Mouse (Mus musculus) embryonic facial prominence, embryonic 15.5 days (tissue): ENCODE results near the gene Egln1. TPM values are rescaled to one million over a fixed set of nuclear protein-coding genes. Genes with fewer than 3 reads are reported as not detected.
A peak's percentile ranks its signal among the peaks of the same experiment; 100 is the strongest.

Experiments used
- ATAC-seq: fragments of 200-750 bp; cut with Nextera tagmentation; 2 replicates; pipeline ENCODE4 v1.8.0; 2017; ENCODE audit warnings: low read depth, moderate TSS enrichment; ENCODE audit not compliant: insufficient number of reproducible peaks, low FRiP score, low TSS enrichment
- H3K27ac ChIP-seq: fragments of 300-500 bp; sonication (generic); replicated peaks from 2 replicates; pipeline ENCODE4 v1.5.1; 2015; ENCODE audit warnings: mild to moderate bottlenecking, inconsistent platforms
- H3K27me3 ChIP-seq: fragments of 300-500 bp; sonication (generic); 2 replicates; pipeline ENCODE4 v1.6.1; 2015; ENCODE audit warnings: inconsistent platforms
- H3K36me3 ChIP-seq: fragments of 300-500 bp; sonication (generic); 2 replicates; pipeline ENCODE4 v1.6.1; 2015; ENCODE audit warnings: mild to moderate bottlenecking, inconsistent platforms
- H3K4me1 ChIP-seq: fragments of 300-500 bp; sonication (generic); 2 replicates; pipeline ENCODE4 v1.6.1; 2015; ENCODE audit warnings: inconsistent platforms
- H3K4me2 ChIP-seq: fragments of 300-500 bp; sonication (generic); replicated peaks from 2 replicates; pipeline ENCODE4 v1.6.1; 2015; ENCODE audit warnings: mild to moderate bottlenecking, inconsistent platforms
- H3K4me3 ChIP-seq: fragments of 300-500 bp; sonication (generic); replicated peaks from 2 replicates; pipeline ENCODE4 v1.5.1; 2015; ENCODE audit warnings: mild to moderate bottlenecking, inconsistent platforms
- H3K9ac ChIP-seq: fragments of 300-500 bp; sonication (generic); 2 replicates; pipeline ENCODE4 v1.6.1; 2015; ENCODE audit warnings: inconsistent platforms
- H3K9me3 ChIP-seq: fragments of 300-500 bp; sonication (generic); replicated peaks from 2 replicates; pipeline ENCODE4 v1.6.1; 2016; ENCODE audit warnings: inconsistent platforms
- WGBS: fragments of 180-500 bp; shearing (Covaris S2); methylation state at CpG from one replicate; pipeline ENCODE4 v1.1.7; 2015; 5-methylcytosine and 5-hydroxymethylcytosine counted together
- polyA plus RNA-seq: library from polyadenylated mRNA; unstranded; fragments of >200 nt; fragmentation: Nextera tagmentation; extraction: Ambion mirVana; gene quantifications from 2 replicates; pipeline ENCODE4 v1.2.1, GENCODE M21; 2015

The Egln1 gene
- polyA plus RNA-seq = 13.6 and 15.6 TPM in 2 replicates

DNA sequence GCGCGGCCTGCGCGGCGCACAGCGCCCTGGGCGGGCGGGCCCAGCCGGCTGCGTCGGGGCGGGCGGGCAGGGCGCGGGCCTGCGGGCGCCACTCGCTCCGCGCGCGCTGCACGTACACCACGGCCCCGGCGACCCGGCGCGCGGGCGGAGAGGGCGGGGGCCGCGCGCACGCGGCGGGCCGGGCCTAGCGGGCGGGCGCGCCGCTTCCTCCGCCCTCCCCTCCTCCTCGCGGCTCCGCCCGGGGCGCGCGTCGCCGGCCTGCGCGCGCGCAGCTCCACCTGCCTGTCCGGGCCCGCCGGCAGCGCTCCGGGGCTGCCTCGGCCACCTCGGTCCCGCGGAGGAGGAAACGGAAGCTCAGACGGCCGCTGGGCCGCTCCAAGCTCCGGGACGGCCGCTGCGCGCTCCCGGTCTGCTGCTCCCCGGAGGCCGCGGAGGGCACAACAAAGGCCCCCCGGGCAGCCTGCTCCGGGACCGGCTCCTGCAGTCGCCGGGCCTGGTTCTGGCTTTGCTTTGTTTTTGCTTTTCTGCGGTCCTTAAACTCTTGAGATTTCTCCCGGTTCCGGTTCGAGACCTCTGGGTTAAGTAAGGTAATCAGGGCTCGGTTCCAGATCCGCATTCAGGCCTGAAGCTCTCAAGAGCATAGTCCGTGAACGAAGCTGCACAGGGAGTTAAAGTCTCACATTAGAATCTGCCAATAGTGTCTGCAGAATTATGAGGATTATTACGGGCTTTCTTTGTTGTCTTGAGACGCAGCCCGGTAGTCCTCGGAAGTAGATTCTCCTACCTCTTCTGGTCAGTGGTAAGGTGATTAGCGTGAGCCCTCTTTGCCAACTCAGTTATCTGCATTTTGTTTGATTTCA lies at the start of gene Egln1:
TSS of gene Egln1 (minus strand) at position 116 of the 860 bp plus-strand sequence.
- peaks cover 30% of the 10 kb centered on the region for H3K4me1 ChIP-seq
- peak; percentile 89 for ATAC-seq
- no peaks in the 10 kb centered on the region for H3K27me3 ChIP-seq
- peak within 1 kb of the TSS; percentile 93 for H3K27ac ChIP-seq
- H3K36me3 ChIP-seq = no peaks in the 10 kb centered on the region
- H3K9ac ChIP-seq = peak within 1 kb of the TSS; percentile 83
- peak within 1 kb of the TSS; percentile 86 for H3K4me2 ChIP-seq
- H3K4me3 ChIP-seq = peak within 1 kb of the TSS; percentile 89
- under 1% methylated on average over 55 of the region's 98 CpGs for WGBS
- H3K9me3 ChIP-seq = no peaks in the 10 kb centered on the region

DNA sequence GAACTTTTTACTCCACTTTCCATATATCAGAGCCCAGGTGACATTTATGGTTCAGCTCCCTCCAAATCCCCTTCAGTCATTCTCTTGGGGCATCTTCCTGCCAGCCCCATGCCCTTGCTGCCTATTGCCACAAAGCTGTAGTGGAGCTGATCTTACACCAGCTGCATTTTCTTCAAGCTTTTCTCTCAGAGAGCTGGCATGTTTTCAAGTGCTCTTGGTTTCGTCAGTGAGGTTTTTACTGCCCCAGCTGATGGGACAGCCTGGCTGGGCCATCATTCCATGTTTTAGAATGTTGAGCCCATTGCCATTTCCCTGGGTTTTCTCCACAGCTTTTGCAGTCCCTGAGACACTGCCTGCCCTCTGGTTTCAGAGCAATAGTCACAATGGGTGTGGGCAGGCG lies 46.7 kb upstream of the Egln1 start:
- Histone ChIP-seq H3K4me3 (no peak overlapping the region), H3K9me3 (0 out of 2 replicates have a peak, but pooled peaks cover 8% of the 10 kb centered on the region), H3K27me3 (no peaks in the 10 kb centered on the region; the same call in 1 of the 2 replicates), H3K4me2 (no peak overlapping the region), H3K4me1 (peaks cover 9% of the 10 kb centered on the region; the same call in 1 of the 2 replicates), H3K9ac (no peak overlapping the region), H3K36me3 (no peaks in the 10 kb centered on the region), H3K27ac (no peak overlapping the region)
- WGBS = 68% methylated on average over 2 of the region's 2 CpGs
- ATAC-seq = no peak

DNA sequence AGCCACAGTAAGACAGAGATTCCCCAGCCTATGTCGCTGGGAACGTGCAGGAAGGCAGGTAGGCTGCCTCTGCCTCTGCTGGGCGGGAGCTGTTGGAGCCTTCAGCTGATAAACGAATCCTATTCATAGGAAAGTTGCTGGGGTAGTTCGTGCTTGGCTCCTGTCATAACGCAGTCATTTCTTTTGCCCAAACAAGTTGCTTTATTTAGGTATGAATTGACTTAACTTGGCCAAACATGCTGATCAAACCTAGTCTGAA lies 42.5 kb upstream of the Egln1 start:
- peak overlapping the region; percentile 38 for H3K4me2 ChIP-seq
- peak overlapping the region; percentile 24 for H3K4me3 ChIP-seq
- H3K36me3 ChIP-seq = no peaks in the 10 kb centered on the region
- 22% methylated on average over 6 of the region's 6 CpGs for WGBS
- peaks cover 9% of the 10 kb centered on the region; the same call in 1 of the 2 replicates for H3K4me1 ChIP-seq
- no peak for ATAC-seq
- H3K27me3 ChIP-seq = no peaks in the 10 kb centered on the region; the same call in 1 of the 2 replicates
- no peaks in the 10 kb centered on the region for H3K9me3 ChIP-seq
- H3K27ac ChIP-seq = no peak overlapping the region
- no peak overlapping the region for H3K9ac ChIP-seq

DNA sequence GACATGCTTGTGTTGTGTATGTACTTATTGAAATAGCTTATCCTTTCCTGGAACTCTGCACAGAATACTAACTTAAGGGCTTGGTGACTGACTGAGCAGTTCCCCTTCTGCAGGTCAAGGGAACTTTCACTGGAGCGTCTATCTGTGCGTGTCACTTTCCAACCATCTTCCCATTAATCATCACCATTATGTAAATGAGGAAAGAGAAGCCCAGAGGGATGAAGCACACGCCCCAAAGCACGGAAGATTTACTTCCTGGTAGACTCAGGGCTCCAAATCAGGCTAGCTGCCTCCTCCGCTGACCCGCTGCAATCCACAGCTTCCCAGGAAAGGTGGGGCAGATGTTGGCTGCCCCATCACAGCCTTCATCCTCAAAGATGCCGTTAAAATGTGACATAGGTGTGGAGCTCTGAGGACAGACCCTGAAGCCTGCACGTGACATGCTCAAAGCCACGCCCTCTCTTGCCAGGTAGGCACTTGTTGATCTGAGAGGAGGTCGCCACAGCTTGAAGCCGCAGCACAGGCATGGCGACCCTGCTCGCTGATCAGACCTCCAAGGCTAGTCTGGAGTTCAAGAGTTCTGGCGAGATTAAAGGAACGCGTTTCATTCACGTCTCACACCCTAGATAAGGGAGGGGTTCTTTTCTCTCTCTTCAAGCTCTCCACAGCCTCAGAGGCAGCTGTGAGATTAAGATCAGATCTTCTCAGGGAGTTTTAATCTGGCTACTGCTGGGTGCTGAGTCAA lies 42.0 kb upstream of the Egln1 start:
- WGBS = 11% methylated on average over 17 of the region's 17 CpGs
- H3K9me3 ChIP-seq = no peaks in the 10 kb centered on the region
- H3K36me3 ChIP-seq = no peaks in the 10 kb centered on the region
- peak overlapping the region; percentile 38 for H3K4me2 ChIP-seq
- no peak overlapping the region for H3K9ac ChIP-seq
- H3K27ac ChIP-seq = peak overlapping the region; percentile 39; the same call in 1 of the 2 replicates
- peak overlapping the region; percentile 24 for H3K4me3 ChIP-seq
- no peaks in the 10 kb centered on the region; the same call in 1 of the 2 replicates for H3K27me3 ChIP-seq
- H3K4me1 ChIP-seq = peaks cover 9% of the 10 kb centered on the region; the same call in 1 of the 2 replicates
- ATAC-seq = no peak

GRCm38 (mm10) chr8:124980828-124981227 lies 31.7 kb upstream of the Egln1 start:
- Histone ChIP-seq H3K27ac (no peak overlapping the region), H3K4me2 (no peak overlapping the region), H3K9me3 (no peaks in the 10 kb centered on the region), H3K9ac (no peak overlapping the region), H3K27me3 (no peaks in the 10 kb centered on the region), H3K4me3 (no peak overlapping the region), H3K36me3 (no peaks in the 10 kb centered on the region), H3K4me1 (no peaks in the 10 kb centered on the region)
- WGBS = 81% methylated on average over 8 of the region's 8 CpGs
- ATAC-seq = no peak

GRCm38 (mm10) chr8:124980036-124980435 lies 30.9 kb upstream of the Egln1 start:
- H3K9ac ChIP-seq = no peak overlapping the region
- H3K36me3 ChIP-seq = no peaks in the 10 kb centered on the region
- H3K27me3 ChIP-seq = no peaks in the 10 kb centered on the region
- no peaks in the 10 kb centered on the region for H3K4me1 ChIP-seq
- WGBS = 93% methylated on average over 3 of the region's 3 CpGs
- no peak for ATAC-seq
- H3K4me2 ChIP-seq = no peak overlapping the region
- no peak overlapping the region for H3K27ac ChIP-seq
- no peaks in the 10 kb centered on the region for H3K9me3 ChIP-seq
- no peak overlapping the region for H3K4me3 ChIP-seq

DNA sequence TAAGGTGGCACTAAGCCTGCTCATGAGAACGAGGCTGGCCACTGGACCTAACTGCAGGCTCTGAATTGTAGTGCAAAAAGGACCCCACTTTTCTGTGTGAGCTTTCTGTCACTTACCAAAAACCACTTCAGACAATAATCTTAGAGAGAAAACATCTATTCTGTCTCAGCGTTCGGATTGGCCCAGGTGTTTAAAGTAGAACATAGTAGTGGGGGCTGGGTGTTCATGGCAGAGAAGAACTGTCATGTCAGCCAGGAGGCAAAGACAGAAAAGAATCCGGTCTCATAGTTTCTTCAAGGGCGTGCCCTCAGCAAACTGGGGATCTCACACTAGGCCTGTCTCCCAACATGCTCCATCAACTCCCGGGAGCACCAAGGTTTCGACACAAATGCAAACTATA lies 28.9 kb upstream of the Egln1 start:
- Histone ChIP-seq H3K27me3 (no peaks in the 10 kb centered on the region), H3K4me2 (no peak overlapping the region), H3K4me3 (no peak overlapping the region), H3K9ac (no peak overlapping the region), H3K9me3 (no peaks in the 10 kb centered on the region), H3K4me1 (no peaks in the 10 kb centered on the region), H3K27ac (no peak overlapping the region), H3K36me3 (no peaks in the 10 kb centered on the region)
- WGBS = 66% methylated on average over 7 of the region's 7 CpGs
- no peak for ATAC-seq

- Histone ChIP-seq H3K27me3 (no peaks in the 10 kb centered on the region), H3K4me1 (no peaks in the 10 kb centered on the region), H3K9ac (no peak overlapping the region), H3K4me3 (no peak overlapping the region), H3K4me2 (no peak overlapping the region), H3K9me3 (no peaks in the 10 kb centered on the region), H3K36me3 (no peaks in the 10 kb centered on the region), H3K27ac (no peak overlapping the region)
- 89% methylated on average over 6 of the region's 6 CpGs for WGBS
- ATAC-seq = no peak
These were observed 27.1 kb upstream of the Egln1 start for GRCm38 (mm10) chr8:124976211-124976610.

- 72% methylated on average over 4 of the region's 4 CpGs for WGBS
- Histone ChIP-seq H3K27me3 (no peaks in the 10 kb centered on the region), H3K9ac (no peak overlapping the region), H3K4me1 (no peaks in the 10 kb centered on the region), H3K27ac (no peak overlapping the region), H3K4me2 (no peak overlapping the region), H3K4me3 (no peak overlapping the region), H3K36me3 (no peaks in the 10 kb centered on the region), H3K9me3 (no peaks in the 10 kb centered on the region)
- no peak for ATAC-seq
These were observed 25.1 kb upstream of the Egln1 start for GRCm38 (mm10) chr8:124974254-124974653.

DNA sequence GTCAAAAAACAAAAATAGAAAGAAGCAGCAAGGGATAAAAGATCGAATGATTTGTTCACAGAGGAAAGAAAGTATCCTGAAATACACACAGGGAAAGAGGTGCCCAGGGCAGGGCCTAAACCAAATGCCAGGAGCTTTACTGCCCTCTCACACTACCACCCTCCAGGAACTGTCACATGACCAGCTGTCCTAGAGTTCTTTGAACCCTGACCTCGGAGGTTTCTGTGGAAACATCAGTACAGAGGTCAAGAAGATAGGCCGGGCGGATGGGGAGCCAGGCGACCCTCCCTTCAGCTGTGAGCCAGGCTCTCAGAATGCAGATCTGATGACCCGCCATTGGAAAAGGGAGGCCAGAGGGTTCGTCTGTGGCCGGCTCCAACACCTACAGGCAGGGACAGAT lies 24.1 kb upstream of the Egln1 start:
- H3K27ac ChIP-seq = no peak overlapping the region
- 74% methylated on average over 8 of the region's 8 CpGs for WGBS

DNA sequence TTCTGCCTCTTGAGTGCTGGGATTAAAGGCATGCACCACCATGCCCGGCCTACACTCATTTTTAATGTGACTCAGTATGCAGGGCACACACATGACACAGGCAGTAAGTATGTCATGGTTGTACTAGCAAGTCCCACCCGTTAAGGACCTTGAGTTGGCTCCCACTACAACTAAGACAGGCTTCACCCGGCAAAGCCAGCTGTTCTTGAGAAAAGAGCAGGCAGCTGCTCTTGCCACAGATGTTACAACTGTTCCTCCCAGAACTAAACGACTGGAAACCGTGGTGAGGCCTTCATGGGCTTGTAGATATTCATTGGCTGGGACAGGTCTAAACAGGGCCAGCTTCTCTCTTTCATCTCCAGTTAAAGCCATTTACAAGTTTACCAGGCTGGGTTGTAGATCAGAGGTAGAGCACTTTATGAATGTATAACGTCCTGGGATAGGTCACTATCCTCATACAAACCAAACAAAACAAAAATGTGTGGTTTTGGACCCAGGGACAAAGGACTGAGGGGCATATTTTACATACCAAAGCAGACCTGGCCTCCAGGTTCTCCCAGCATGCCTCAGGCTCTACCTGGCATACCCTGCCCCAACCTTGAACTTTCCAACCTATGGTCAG lies 21.3 kb upstream of the Egln1 start:
- Histone ChIP-seq H3K27me3 (no peaks in the 10 kb centered on the region), H3K9me3 (no peaks in the 10 kb centered on the region), H3K27ac (no peak overlapping the region), H3K9ac (no peak overlapping the region), H3K4me2 (no peak overlapping the region), H3K4me1 (no peaks in the 10 kb centered on the region), H3K36me3 (no peaks in the 10 kb centered on the region), H3K4me3 (no peak overlapping the region)
- 43% methylated on average over 6 of the region's 6 CpGs for WGBS
- ATAC-seq = no peak

More for the DNA sequence above, 24.1 kb upstream of the Egln1 start:
- Histone ChIP-seq H3K4me3 (no peak overlapping the region), H3K36me3 (no peaks in the 10 kb centered on the region), H3K9me3 (no peaks in the 10 kb centered on the region), H3K9ac (no peak overlapping the region), H3K4me1 (no peaks in the 10 kb centered on the region), H3K27me3 (no peaks in the 10 kb centered on the region), H3K4me2 (no peak overlapping the region)
- no peak for ATAC-seq
